Mouse (Mus musculus) kidney, postnatal 10 days (tissue): ENCODE measurements around the gene Frem1.
A peak's percentile ranks its signal among the peaks of the same experiment; 100 is the strongest.

Source experiments
- DNase-seq: peaks from one replicate; pipeline ENCODE4 v3.0.0; 2021; ENCODE audit warnings: mixed read lengths

The Frem1 gene

GRCm38 (mm10) chr4:82867731-82868445 is 184.3 kb downstream of the Frem1 start:
- DNase-seq, result no peak

GRCm38 (mm10) chr4:82867111-82867510 is 185.0 kb downstream of the Frem1 start:
- DNase-seq, result no peak

- DNase-seq, result no peak
Measured at GRCm38 (mm10) chr4:82864974-82865699, 187.0 kb downstream of the Frem1 start.

- peak; percentile 12 for DNase-seq
Measured at GRCm38 (mm10) chr4:82863316-82863715, 188.8 kb downstream of the Frem1 start.

- DNase-seq, result no peak
Measured at GRCm38 (mm10) chr4:82861451-82861850, 190.7 kb downstream of the Frem1 start.

- no peak for DNase-seq
Measured at GRCm38 (mm10) chr4:82860566-82860965, 191.6 kb downstream of the Frem1 start.

DNA sequence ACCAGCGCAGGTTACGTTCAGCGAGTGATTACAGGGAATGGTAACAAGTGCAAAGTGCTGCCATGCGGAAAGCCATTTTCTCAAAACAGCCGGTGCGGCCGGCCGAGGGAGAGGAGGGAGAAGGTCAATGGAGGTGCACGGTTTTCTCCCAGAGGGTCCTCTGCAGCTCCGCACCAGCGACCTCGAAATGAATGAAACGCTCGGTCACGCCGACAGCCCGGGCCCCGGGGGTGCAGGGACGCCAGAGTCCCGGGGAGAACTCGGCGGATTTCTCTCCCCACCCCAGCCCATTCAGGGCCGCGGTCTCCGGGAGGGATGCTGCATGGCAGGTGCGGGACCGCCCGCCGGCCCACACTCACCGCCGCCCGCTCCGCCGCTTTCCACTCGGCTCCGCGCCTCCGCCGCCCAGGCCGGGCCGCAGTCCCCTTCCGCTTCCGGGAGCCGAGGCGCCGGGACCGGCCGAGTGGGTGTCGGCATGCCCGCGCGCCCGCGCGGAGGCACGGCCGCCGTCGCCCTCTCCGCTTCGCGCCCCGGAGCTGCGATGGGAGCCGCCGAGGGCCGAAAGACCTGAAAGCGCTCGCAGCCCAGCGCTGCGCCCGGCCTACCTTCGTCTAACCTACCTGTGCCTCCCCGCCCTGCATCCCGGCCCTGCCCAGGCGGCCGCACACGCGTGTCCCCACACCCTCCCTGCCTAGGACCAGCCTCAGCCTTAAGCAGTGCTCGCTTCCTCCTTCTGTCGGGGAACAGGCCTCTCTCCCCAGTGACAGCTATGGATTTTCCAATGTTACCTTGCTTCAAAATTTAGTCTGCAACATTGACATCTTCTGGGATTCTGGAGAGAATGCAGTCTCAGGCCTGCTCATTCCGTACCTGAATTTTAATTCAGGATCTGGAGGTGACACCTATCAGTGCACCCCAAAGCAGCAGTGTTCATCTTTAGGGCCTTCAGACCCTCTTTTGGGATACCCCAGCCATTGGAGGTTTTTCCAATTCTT is 192.7 kb downstream of the Frem1 start, which contains the start of gene Zdhhc21:
Gene Zdhhc21 (minus strand): TSS at position 828 of the 995 bp plus-strand sequence.
- DNase-seq, result peak; percentile 87

DNA sequence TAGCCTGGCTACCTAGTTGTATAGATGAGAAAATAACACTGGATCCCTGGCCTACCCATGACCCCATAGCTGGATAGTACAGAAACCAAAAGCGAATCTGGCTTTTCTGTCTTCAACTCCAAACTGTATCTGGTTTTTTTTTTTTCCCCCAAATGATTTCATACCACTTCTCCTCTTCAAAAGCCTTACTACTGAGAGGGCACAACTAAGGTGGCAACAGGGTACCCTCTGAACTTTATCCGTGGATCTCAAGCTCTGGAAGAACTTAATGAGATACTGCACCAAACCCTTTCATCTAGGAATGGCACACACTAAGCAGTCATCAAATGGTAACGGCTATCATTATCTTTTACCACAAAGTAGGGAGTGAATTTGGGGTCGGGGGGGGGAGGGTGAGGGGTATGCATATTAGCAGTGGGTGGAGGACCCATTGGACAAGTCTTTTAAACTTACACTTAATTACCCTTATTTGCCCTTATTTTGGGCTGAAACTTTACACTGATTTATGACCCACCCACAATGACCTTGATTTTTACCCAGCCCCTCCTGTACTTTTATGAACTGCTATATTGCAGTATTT is 193.6 kb downstream of the Frem1 start:
- DNase-seq, result no peak

DNA sequence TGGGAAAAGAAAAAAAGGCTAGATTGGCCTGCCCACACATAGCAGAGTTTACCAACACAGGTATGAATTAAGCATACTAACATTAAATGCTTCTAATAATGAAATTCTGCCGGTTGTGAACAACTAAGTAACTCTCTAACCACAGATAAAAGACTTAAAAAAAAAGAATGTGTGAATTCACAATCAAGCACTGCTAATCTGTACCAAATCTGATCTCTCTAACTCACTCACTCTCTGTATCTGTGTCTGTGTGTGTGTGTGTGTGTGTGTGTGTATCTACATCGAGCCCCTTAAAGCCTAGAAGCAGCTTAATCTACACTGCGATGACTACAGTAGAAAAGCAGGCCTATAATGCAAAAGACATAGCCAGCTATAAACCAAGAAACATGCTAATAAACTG is 195.2 kb downstream of the Frem1 start:
- DNase-seq, result no peak

GRCm38 (mm10) chr4:82853809-82854208 is 198.3 kb downstream of the Frem1 start:
- no peak for DNase-seq

DNA sequence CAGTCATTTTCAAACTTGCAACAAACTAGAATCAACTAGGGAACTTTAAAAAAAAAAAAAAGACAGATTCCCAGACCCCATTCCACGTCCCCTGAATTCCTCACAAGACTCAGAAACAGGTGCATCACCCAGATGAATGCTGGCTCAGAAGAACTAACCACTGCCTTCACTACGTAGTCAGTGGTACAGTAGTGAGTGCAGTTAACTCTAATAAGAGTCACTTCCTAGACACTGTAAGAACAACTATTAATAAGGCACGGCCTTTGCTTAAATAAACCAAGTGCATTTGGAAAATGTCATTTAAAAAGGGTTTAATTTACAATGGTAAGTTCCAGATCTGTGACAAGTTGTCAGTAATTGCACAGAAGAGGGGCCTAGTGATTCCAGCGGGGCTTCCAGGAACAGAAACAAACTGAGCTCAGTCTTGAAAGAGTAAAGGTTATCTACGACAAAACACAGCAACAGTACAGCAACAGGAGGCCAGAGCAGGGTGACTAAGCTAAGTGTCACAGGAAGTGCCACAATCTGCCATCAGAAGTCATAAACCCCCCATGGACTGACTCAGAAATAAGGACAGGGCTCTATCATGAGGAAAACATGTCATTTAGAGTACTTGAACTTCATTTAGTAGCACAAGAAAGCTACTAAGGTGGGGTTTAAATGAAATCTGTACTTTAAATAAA is 203.4 kb downstream of the Frem1 start:
- DNase-seq, result no peak
